Mouse (Mus musculus) hindbrain, embryonic 13.5 days (tissue): ENCODE data around the gene Atg13. TPM values are rescaled to one million over a fixed set of nuclear protein-coding genes. Genes with fewer than 3 reads are reported as not detected.
"Not testable (repeated sequence)": the region's sequence is repeated elsewhere in the genome, so short reads cannot be mapped to it uniquely, and the experiment has no call there.

ENCODE experiments used
- ATAC-seq: fragments of 200-750 bp; cut with Nextera tagmentation; 2 replicates; pipeline ENCODE4 v1.8.0; 2017; ENCODE audit warnings: moderate TSS enrichment; ENCODE audit not compliant: low FRiP score
- H3K27ac ChIP-seq: fragments of 300-500 bp; sonication (generic); 2 replicates; pipeline ENCODE4 v1.5.1; 2015; ENCODE audit warnings: inconsistent platforms, mild to moderate bottlenecking, moderate library complexity
- H3K27me3 ChIP-seq: fragments of 300-500 bp; sonication (generic); 2 replicates; pipeline ENCODE4 v1.6.1; 2015; ENCODE audit warnings: mild to moderate bottlenecking, inconsistent platforms
- H3K36me3 ChIP-seq: fragments of 300-500 bp; sonication (generic); 2 replicates; pipeline ENCODE4 v1.6.1; 2015; ENCODE audit warnings: mild to moderate bottlenecking, inconsistent platforms
- H3K4me1 ChIP-seq: fragments of 300-500 bp; sonication (generic); replicated peaks from 2 replicates; pipeline ENCODE4 v1.6.1; 2015; ENCODE audit warnings: inconsistent platforms
- H3K4me2 ChIP-seq: fragments of 300-500 bp; sonication (generic); 2 replicates; pipeline ENCODE4 v1.6.1; 2015; ENCODE audit warnings: inconsistent platforms, mild to moderate bottlenecking, moderate library complexity
- H3K4me3 ChIP-seq: fragments of 300-500 bp; sonication (generic); 2 replicates; pipeline ENCODE4 v1.5.1; 2015; ENCODE audit warnings: mild to moderate bottlenecking, inconsistent platforms
- H3K9ac ChIP-seq: fragments of 300-500 bp; sonication (generic); 2 replicates; pipeline ENCODE4 v1.6.1; 2015; ENCODE audit warnings: mild to moderate bottlenecking, inconsistent platforms
- H3K9me3 ChIP-seq: fragments of 300-500 bp; sonication (generic); 2 replicates; pipeline ENCODE4 v1.6.1; 2016; ENCODE audit warnings: inconsistent platforms
- WGBS: fragments of 180-500 bp; shearing (Covaris S2); methylation state at CpG from one replicate; pipeline ENCODE4 v1.1.7; 2015; 5-methylcytosine and 5-hydroxymethylcytosine counted together
- polyA plus RNA-seq: library from polyadenylated mRNA; unstranded; fragments of >200 nt; fragmentation: Nextera tagmentation; extraction: Ambion mirVana; gene quantifications from 2 replicates; pipeline ENCODE4 v1.2.1, GENCODE M21; 2015

Gene Atg13
- polyA plus RNA-seq = 35.0 and 35.2 TPM in 2 replicates

DNA sequence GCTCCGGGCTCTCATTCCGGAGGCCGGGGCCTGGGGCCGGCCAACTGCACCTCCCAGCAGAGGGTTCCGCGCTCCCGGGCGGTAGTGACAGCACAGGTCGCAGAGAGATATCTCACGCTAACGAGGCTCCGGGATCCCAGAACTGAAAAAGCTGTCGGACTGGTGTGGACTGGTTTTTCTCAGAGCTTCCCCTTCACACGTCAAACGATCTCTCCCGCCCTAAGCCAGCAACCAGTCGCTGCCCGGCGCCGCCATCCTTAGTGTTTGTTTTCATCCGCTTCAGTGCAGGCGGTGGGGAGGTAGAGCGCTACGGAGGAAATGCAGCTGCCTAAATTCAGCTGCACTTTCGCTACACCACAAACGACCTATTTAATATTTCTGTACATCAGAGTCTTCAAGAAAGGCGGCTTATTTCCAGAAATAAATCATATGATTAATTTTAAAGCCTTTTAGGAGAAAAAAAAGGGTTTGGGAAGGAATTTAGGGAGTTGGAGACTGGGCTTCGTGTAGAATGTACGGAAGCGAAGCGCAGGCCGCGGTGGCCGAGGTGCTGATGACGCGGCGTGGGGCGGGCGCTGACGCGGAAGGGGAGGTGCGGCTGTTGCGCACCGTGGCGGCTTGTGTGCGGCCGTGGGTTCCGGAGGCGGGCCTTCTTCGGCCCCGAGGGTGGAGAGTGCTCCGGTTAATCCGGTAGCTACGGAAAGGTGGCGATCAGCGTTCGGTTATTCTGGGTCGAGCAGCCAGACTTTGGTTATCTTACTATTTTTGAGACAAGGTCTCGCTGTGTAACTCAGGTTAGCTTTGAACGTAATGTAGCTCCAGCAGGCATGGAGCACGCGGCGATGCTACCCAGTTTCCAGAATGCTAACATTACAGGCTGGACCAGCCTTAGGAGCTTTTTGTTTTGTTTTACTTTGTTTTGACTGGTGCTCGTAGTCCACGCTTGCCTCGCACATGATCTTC is at the start of gene Atg13, which contains the start of gene Harbi1:
TSS of gene Atg13 (minus strand) at position 305 of the 963 bp plus-strand sequence.
TSS of gene Harbi1 (plus strand) at position 581 of the 963 bp plus-strand sequence.
- Histone ChIP-seq H3K4me3 (peak within 1 kb of the TSS; percentile 84), H3K27ac (peak within 1 kb of the TSS; percentile 80), H3K9me3 (no peaks in the 10 kb centered on the region), H3K27me3 (no peaks in the 10 kb centered on the region), H3K4me2 (peak within 1 kb of the TSS; percentile 93), H3K4me1 (peaks cover 38% of the 10 kb centered on the region), H3K9ac (peak within 1 kb of the TSS; percentile 89), H3K36me3 (no peaks in the 10 kb centered on the region; the same call in none of the 2 replicates)
- ATAC-seq = peak; percentile 99
- WGBS = under 1% methylated on average over 66 of the region's 66 CpGs

DNA sequence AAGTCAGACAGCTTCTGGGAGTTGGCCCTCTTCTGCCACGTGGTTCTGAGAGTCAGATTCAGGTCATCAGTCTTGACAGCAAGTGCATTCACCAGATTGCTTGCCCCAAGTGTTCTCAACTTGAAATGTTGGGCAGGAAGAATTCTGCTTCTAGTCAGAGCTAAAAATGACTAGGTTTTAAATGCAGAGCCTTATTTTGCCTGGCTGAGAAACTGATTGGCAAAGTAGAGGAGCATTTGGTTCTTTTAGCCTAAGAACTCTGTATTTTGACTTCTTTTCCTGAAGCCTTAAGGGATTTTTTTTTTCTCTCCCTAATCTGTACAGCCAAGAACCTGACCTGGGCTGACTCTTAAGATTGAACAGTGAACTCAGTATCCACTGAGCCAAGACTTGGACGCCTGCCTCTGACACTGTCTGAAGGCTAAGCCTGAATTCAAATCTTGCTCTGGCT is 39.5 kb upstream of the Atg13 start:
- ATAC-seq = no peak
- H3K4me1 ChIP-seq = peaks cover 3% of the 10 kb centered on the region; the same call in 1 of the 2 replicates
- H3K9me3 ChIP-seq = no peaks in the 10 kb centered on the region
- no peak overlapping the region for H3K9ac ChIP-seq
- H3K4me3 ChIP-seq = no peak overlapping the region
- no peak overlapping the region for H3K27ac ChIP-seq
- 75% methylated on average over 2 of the region's 2 CpGs for WGBS
- no peaks in the 10 kb centered on the region for H3K27me3 ChIP-seq
- H3K36me3 ChIP-seq = no peaks in the 10 kb centered on the region
- no peak overlapping the region for H3K4me2 ChIP-seq

DNA sequence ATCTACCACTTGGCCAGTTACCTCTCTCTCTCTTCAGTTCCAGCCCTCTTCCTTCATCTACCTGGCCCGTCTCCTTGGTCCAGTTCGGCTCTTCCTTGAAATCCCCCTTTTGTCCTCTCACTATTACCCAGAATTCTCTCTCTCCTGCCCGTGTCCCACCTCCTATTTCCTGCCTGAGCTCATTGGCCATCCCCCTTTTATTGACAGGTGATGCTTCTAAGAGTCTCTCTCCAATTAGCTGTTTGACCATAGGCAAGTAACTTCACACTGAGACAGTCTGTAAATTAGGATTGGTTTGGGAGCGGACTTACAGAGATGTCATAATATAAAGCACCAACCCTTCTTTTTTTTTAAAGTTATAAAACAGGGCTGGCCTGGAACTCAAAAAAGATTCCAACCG is 34.3 kb upstream of the Atg13 start:
- Histone ChIP-seq H3K27ac (no peak overlapping the region), H3K9ac (no peak overlapping the region), H3K27me3 (no peaks in the 10 kb centered on the region), H3K9me3 (no peaks in the 10 kb centered on the region), H3K4me1 (no peaks in the 10 kb centered on the region; the same call in 1 of the 2 replicates), H3K4me2 (no peak overlapping the region), H3K36me3 (no peaks in the 10 kb centered on the region), H3K4me3 (no peak overlapping the region)
- WGBS = 89% methylated on average over 5 of the region's 5 CpGs
- no peak for ATAC-seq

DNA sequence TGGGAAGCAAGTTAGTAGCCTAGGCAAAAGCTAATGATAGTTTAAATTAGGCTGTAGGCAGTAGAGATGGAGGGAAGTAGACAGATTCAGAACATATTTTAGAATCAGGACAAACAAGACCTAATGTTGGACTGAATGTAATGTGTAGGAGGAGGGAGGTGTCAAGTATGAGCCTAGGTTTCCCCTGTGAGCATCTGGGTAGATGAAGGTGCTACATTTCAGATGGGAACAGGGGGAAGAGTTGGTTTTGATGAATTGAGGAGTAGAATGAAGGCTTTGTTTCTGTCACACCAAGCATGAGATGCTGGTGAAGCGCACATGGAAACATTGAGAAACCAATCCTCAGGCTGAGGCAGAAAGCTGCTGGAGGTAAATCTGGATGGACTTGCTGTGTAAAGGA is 29.2 kb upstream of the Atg13 start:
- no peak overlapping the region for H3K27ac ChIP-seq
- no peak overlapping the region for H3K9ac ChIP-seq
- H3K36me3 ChIP-seq = no peaks in the 10 kb centered on the region

DNA sequence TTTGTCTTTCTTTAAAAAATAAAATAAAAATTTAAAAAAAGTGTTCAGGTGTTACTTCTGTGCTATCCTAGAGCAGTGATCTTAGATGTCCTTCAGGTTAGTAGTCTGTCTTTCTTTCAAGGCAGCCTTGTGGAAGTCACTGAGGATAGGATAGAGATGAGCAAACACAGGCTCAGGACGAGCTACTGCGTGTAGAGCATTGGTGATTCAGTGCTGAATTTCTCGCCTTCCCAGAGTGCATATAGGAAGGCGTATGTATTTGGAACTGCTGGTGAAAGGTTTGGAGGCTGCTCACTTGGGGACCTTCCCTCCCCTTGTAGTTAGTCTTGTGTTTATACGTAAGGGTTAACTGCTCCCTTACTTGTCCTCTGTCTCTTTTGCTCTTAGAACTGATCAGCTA is 24.8 kb upstream of the Atg13 start:
- H3K4me3 ChIP-seq = no peak overlapping the region
- no peak overlapping the region for H3K4me2 ChIP-seq
- 97% methylated on average over 5 of the region's 5 CpGs for WGBS
- H3K4me1 ChIP-seq = peaks cover 8% of the 10 kb centered on the region; the same call in 1 of the 2 replicates
- ATAC-seq = no peak
- no peak overlapping the region for H3K27ac ChIP-seq
- no peak overlapping the region for H3K9ac ChIP-seq
- no peaks in the 10 kb centered on the region for H3K27me3 ChIP-seq
- no peaks in the 10 kb centered on the region for H3K9me3 ChIP-seq
- no peaks in the 10 kb centered on the region; the same call in 1 of the 2 replicates for H3K36me3 ChIP-seq

More for the DNA sequence above, 29.2 kb upstream of the Atg13 start:
- H3K4me2 ChIP-seq = no peak overlapping the region
- no peaks in the 10 kb centered on the region for H3K9me3 ChIP-seq
- no peaks in the 10 kb centered on the region; the same call in 1 of the 2 replicates for H3K4me1 ChIP-seq
- WGBS = 97% methylated on average over 1 of the region's 1 CpGs
- H3K4me3 ChIP-seq = no peak overlapping the region
- no peak for ATAC-seq
- H3K27me3 ChIP-seq = no peaks in the 10 kb centered on the region

DNA sequence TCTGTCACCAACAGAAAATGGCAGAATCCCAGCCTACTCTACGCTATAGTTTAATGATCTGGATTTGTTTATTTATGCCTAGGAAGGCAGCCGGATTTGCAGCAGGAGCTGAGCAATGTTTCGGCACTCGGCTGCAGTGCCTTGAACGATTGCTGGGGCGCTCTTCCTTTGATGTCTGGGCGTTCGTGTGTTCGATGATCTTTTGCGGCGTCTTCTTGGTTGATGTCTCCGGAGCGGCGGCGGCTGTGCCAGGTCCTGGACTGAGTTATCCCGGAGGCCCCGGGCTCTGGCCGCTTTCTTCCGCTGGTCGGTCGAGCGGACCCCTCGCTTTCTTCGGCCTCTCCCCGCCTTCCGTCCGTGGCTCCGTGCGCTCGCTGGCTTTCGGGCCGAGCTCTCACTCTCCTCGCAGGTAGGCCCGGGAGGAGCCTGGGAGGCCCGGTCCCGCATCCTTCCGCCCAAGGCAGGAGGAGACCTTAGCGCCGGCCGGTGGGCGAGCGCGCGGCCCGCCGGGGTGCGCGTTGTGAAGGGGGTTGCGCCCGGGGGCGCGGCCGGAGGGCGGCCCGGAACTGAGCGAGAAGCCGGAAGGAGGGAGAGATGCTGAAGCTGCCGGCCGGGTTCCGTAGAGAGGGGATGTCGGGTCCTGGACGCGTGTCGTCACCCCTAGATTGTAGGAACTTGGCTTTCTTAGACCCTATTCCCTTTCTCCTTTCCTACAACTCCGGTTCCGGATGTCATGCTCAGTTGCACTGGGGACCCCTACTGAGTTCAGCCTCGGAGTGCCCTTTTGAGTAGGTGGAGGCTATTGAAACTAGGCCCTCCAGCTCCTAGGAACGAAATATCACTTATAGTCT is 19.8 kb upstream of the Atg13 start, which contains the start of gene Ambra1:
TSS of gene Ambra1 (plus strand) at position 164 of the 851 bp plus-strand sequence.
- Histone ChIP-seq H3K9me3 (no peaks in the 10 kb centered on the region), H3K27me3 (peaks cover 10% of the 10 kb centered on the region; the same call in 1 of the 2 replicates), H3K36me3 (no peaks in the 10 kb centered on the region; the same call in 1 of the 2 replicates), H3K4me2 (peak within 1 kb of the TSS; percentile 61), H3K9ac (peak within 1 kb of the TSS; percentile 97), H3K27ac (peak within 1 kb of the TSS; percentile 94), H3K4me3 (peak within 1 kb of the TSS; percentile 100), H3K4me1 (peaks cover 8% of the 10 kb centered on the region; the same call in 1 of the 2 replicates)
- under 1% methylated on average over 68 of the region's 68 CpGs for WGBS
- peak; percentile 91 for ATAC-seq

DNA sequence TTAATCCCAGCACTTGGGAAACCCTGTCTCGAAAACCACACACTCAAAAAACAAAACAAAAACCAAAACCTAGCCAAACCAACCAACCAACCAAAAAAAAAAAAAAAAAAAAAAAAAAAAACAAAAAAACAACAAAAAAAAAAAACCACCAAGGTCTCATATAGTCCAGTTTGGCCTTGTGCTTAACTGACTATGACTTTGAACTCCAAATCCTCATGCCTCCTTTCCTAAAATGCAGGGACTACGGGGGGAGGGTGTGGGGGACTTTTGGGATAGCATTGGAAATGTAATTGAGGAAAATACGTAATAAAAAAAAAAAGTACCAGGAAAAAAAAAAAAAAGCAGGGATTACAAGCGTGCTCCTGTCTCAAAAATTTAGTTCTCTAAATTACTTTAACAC is 19.2 kb upstream of the Atg13 start:
- Histone ChIP-seq H3K4me1 (peaks cover 8% of the 10 kb centered on the region; the same call in 1 of the 2 replicates), H3K9ac (peak overlapping the region; percentile 97; the same call in 1 of the 2 replicates), H3K36me3 (no peaks in the 10 kb centered on the region; the same call in 1 of the 2 replicates), H3K4me2 (peak overlapping the region; percentile 61), H3K9me3 (no peaks in the 10 kb centered on the region), H3K27me3 (peaks cover 10% of the 10 kb centered on the region; the same call in 1 of the 2 replicates), H3K4me3 (peak overlapping the region; percentile 100), H3K27ac (peak overlapping the region; percentile 94; the same call in 1 of the 2 replicates)
- peak; percentile 26 for ATAC-seq
- 18% methylated on average over 4 of the region's 4 CpGs for WGBS

DNA sequence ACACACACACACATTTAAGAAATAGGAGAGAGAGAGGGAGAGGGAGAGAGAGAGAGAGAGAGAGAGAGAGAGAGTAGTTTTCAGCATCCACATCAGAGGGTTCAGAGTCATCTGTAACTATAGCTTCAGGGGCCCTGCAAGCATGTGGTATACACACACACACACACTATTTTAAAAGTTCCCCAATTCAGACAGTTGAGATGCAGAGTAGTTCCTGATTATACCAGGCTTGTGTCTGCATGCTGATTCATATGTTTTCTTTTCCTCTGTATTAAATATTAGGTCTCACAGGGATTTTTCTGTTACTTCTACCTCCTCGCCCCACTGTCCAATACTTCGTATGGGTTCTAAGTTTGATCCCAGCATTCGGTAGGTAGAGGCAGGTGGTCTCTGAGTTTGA is 16.6 kb upstream of the Atg13 start:
- WGBS = 87% methylated on average over 3 of the region's 3 CpGs
- H3K9me3 ChIP-seq = no peaks in the 10 kb centered on the region
- no peak overlapping the region for H3K27ac ChIP-seq
- H3K36me3 ChIP-seq = no peaks in the 10 kb centered on the region
- no peak overlapping the region for H3K4me3 ChIP-seq
- H3K9ac ChIP-seq = no peak overlapping the region
- peaks cover 10% of the 10 kb centered on the region; the same call in 1 of the 2 replicates for H3K27me3 ChIP-seq
- no peak for ATAC-seq
- peaks cover 7% of the 10 kb centered on the region; the same call in 1 of the 2 replicates for H3K4me1 ChIP-seq
- no peak overlapping the region for H3K4me2 ChIP-seq

DNA sequence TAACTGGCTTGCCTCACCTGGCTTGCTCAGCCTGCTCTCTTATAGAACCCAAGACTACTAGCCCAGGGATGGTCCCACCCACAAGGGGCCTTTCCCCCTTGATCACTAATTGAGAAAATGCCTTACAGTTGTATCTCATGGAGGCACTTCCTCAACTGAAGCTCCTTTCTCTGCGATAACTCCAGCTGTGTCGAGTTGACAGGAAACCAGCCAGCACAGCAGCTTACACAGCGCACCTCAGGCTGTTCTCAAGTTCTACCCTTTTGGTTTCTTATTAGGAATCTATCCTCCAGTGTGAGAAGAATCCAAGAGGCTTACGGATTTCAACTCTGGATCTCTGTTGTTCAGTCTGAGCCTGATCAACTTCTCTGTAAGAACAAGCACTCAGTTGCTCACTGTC is 15.1 kb upstream of the Atg13 start:
- H3K4me3 ChIP-seq, H3K9ac ChIP-seq, H3K27ac ChIP-seq, H3K4me2 ChIP-seq, H3K9me3 ChIP-seq, ATAC-seq, H3K4me1 ChIP-seq, H3K36me3 ChIP-seq, H3K27me3 ChIP-seq: not testable (repeated sequence)
- 53% methylated on average over 4 of the region's 4 CpGs for WGBS

DNA sequence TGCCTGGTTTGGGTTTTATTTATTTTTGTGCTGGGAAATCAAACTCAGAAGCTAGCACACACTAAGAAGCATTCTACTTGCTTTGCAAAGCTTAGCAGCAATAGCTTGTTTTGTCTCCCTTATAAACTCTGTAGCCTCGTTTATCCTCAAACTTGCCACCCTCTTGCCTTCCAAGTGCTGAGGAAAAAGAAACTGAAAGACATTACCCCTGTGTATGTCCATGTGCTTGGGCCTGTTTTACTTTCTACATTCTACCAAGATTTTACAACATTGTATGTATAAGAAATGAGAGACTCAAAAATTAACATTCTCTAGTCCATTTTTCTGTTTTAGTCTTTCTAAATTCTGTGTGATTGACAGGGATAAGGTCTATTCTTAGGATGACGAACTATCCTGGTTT is 14.3 kb upstream of the Atg13 start:
- H3K9ac ChIP-seq = no peak overlapping the region
- no peak for ATAC-seq
- 76% methylated on average over 2 of the region's 2 CpGs for WGBS

DNA sequence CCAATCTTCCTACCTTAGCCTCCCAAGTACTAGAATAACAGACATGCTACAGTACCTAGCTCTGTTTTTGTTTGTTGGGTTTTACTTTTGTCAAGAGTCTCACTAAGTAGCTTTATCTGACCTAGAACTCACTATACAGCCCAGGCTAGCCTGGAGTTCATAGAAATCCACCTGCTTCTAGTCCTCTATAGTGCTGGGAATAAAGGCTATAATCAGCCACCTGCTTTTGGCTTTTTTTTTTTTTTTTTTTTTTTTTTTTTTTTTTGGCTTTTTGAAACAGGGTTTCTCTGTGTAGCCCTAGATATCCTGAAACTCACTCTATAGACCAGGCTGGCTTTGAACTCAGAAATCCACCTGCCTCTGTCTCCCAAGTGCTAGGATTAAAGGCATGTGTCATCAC is 13.6 kb upstream of the Atg13 start:
- H3K36me3 ChIP-seq = peaks cover 22% of the 10 kb centered on the region
- H3K4me1 ChIP-seq = no peaks in the 10 kb centered on the region
- no peak overlapping the region for H3K9ac ChIP-seq
- no peak overlapping the region for H3K4me3 ChIP-seq
- no peak for ATAC-seq
- H3K27me3 ChIP-seq = peaks cover 10% of the 10 kb centered on the region; the same call in 1 of the 2 replicates
- H3K27ac ChIP-seq = no peak overlapping the region
- H3K4me2 ChIP-seq = no peak overlapping the region
- H3K9me3 ChIP-seq = no peaks in the 10 kb centered on the region

More for the DNA sequence above, 14.3 kb upstream of the Atg13 start:
- Histone ChIP-seq H3K27me3 (peaks cover 10% of the 10 kb centered on the region; the same call in 1 of the 2 replicates), H3K4me3 (no peak overlapping the region), H3K27ac (no peak overlapping the region), H3K4me2 (no peak overlapping the region), H3K4me1 (no peaks in the 10 kb centered on the region), H3K36me3 (peaks cover 17% of the 10 kb centered on the region), H3K9me3 (no peaks in the 10 kb centered on the region)
